9 mouse cellular contexts compared by ENCODE assay signal in genomic region chr8:123514136-123514535, GRCm38 (mm10). TPM values are rescaled to one million over a fixed set of nuclear protein-coding genes. Genes with fewer than 3 reads are reported as not detected.
DNase-seq lines count a peak whose midpoint lies in the region; ATAC-seq and TF ChIP-seq lines count a peak whose summit lies in the region.
"Had no signal": no experiment of that assay in that cellular context is flagged by ENCODE, and none has a peak within 500 bp of the region (broad histone marks: within the 10 kb centered on the region; RNA-seq: fewer than 3 reads in every experiment).

No protein-coding gene starts in this region.

- peak overlapping the region; percentile 100 for H3K4me2 ChIP-seq in lung, embryonic 15.5 days
- peak overlapping the region; percentile 71 for H3K4me2 ChIP-seq in forebrain, embryonic 12.5 days
- peak overlapping the region; percentile 100 for H3K4me2 ChIP-seq in limb, embryonic 15.5 days
- peak overlapping the region; percentile 99 for H3K4me2 ChIP-seq in stomach, embryonic 14.5 days (replicated peaks; ENCODE audit: low read depth, low read length)

- TF ChIP-seq CTCF in thymus, adult 2 months (IDR thresholded peaks at IDR 0.05; ENCODE audit: borderline replicate concordance, control insufficient read depth, extremely low read depth, insufficient read depth, low read length, poor library complexity) = no peak

- H3K9me3 ChIP-seq in lung, embryonic 15.5 days = no peaks in the 10 kb centered on the region
- H3K9me3 ChIP-seq in forebrain, embryonic 12.5 days = no peaks in the 10 kb centered on the region
- no peaks in the 10 kb centered on the region for H3K9me3 ChIP-seq in limb, embryonic 15.5 days
- no peaks in the 10 kb centered on the region for H3K9me3 ChIP-seq in stomach, embryonic 14.5 days (ENCODE audit: control insufficient read depth, low read depth, low read length)
- H3K9me3 ChIP-seq: megakaryocyte, embryonic 14.5 days had no signal

- H3K4me1 ChIP-seq in lung, embryonic 15.5 days = peaks cover 16% of the 10 kb centered on the region
- H3K4me1 ChIP-seq in forebrain, embryonic 12.5 days = peaks cover 32% of the 10 kb centered on the region
- H3K4me1 ChIP-seq in limb, embryonic 15.5 days = peaks cover 21% of the 10 kb centered on the region
- peaks cover 1% of the 10 kb centered on the region for H3K4me1 ChIP-seq in stomach, embryonic 14.5 days (ENCODE audit: control insufficient read depth, insufficient read depth, low read length)
- H3K4me1 ChIP-seq in thymus, adult 2 months (replicated peaks; ENCODE audit: control insufficient read depth, insufficient read depth, low read length) = peaks cover 15% of the 10 kb centered on the region

- no peak for TF ChIP-seq POLR2A in thymus, adult 2 months (IDR thresholded peaks at IDR 0.05; ENCODE audit: control insufficient read depth, extremely low read depth, insufficient read depth, low read length, poor library complexity)

- no peak overlapping the region for H3K27ac ChIP-seq in lung, embryonic 15.5 days
- H3K27ac ChIP-seq in forebrain, embryonic 12.5 days = peak overlapping the region; percentile 88
- no peak overlapping the region for H3K27ac ChIP-seq in limb, embryonic 15.5 days
- no peak overlapping the region for H3K27ac ChIP-seq in stomach, embryonic 14.5 days (ENCODE audit: low read length)
- H3K27ac ChIP-seq in thymus, adult 2 months (ENCODE audit: control insufficient read depth, insufficient read depth, low read length) = no peak overlapping the region

- peaks cover 51% of the 10 kb centered on the region for H3K27me3 ChIP-seq in lung, embryonic 15.5 days
- peaks cover 19% of the 10 kb centered on the region for H3K27me3 ChIP-seq in forebrain, embryonic 12.5 days
- H3K27me3 ChIP-seq in limb, embryonic 15.5 days = peaks cover 45% of the 10 kb centered on the region
- H3K27me3 ChIP-seq in stomach, embryonic 14.5 days (ENCODE audit: control insufficient read depth, insufficient read depth, low read length) = peaks cover 12% of the 10 kb centered on the region; the same call in 1 of the 2 replicates
- H3K27me3 ChIP-seq in thymus, adult 2 months (ENCODE audit: control insufficient read depth, insufficient read depth, low read length) = peaks cover 15% of the 10 kb centered on the region; the same call in 1 of the 2 replicates

- H3K36me3 ChIP-seq in lung, embryonic 15.5 days = no peaks in the 10 kb centered on the region
- peaks cover 11% of the 10 kb centered on the region for H3K36me3 ChIP-seq in forebrain, embryonic 12.5 days (replicated peaks)
- peaks cover 12% of the 10 kb centered on the region; the same call in 1 of the 2 replicates for H3K36me3 ChIP-seq in limb, embryonic 15.5 days
- peaks cover 6% of the 10 kb centered on the region for H3K36me3 ChIP-seq in stomach, embryonic 14.5 days (ENCODE audit: control insufficient read depth, insufficient read depth, low read length)
- H3K36me3 ChIP-seq in thymus, adult 2 months (ENCODE audit: control insufficient read depth, insufficient read depth, low read length) = no peaks in the 10 kb centered on the region

- peak overlapping the region; percentile 68 for H3K4me3 ChIP-seq in lung, embryonic 15.5 days
- peak overlapping the region; percentile 83 for H3K4me3 ChIP-seq in forebrain, embryonic 12.5 days (replicated peaks)
- peak overlapping the region; percentile 65 for H3K4me3 ChIP-seq in limb, embryonic 15.5 days
- peak overlapping the region; percentile 63 for H3K4me3 ChIP-seq in stomach, embryonic 14.5 days (ENCODE audit: low read depth, low read length)
- H3K4me3 ChIP-seq in thymus, adult 2 months (ENCODE audit: control insufficient read depth, insufficient read depth, low read length) = no peak overlapping the region

- no peak for DNase-seq in lung, adult 18-20 months
- DNase-seq in thymus, adult 2 months = no peak
- no peak for DNase-seq in gastrocnemius, postnatal 4 days (ENCODE audit: low spot score in 2 of 2)

- WGBS in lung, embryonic 15.5 days = 3% methylated on average over 9 of the region's 9 CpGs
- WGBS in forebrain, embryonic 12.5 days = 4% methylated on average over 9 of the region's 9 CpGs
- 4% methylated on average over 9 of the region's 9 CpGs for WGBS in limb, embryonic 15.5 days
- 3% methylated on average over 9 of the region's 9 CpGs for WGBS in stomach, embryonic 14.5 days
- WGBS in thymus, adult 2 months = 35% methylated on average over 9 of the region's 9 CpGs

- H3K9ac ChIP-seq in lung, embryonic 15.5 days = peak overlapping the region; percentile 42; the same call in 1 of the 2 replicates
- peak overlapping the region; percentile 71 for H3K9ac ChIP-seq in forebrain, embryonic 12.5 days
- H3K9ac ChIP-seq in limb, embryonic 15.5 days = no peak overlapping the region
- H3K9ac ChIP-seq in stomach, embryonic 14.5 days (replicated peaks; ENCODE audit: low read depth, low read length) = peak overlapping the region; percentile 36; the same call in 1 of the 2 replicates

- ATAC-seq in lung, embryonic 15.5 days (ENCODE audit: borderline replicate concordance, extremely low read depth, low FRiP score, low TSS enrichment) = no peak
- ATAC-seq in forebrain, embryonic 12.5 days (ENCODE audit: low FRiP score) = no peak
- no peak for ATAC-seq in limb, embryonic 15.5 days (ENCODE audit: insufficient number of reproducible peaks, low FRiP score, low TSS enrichment, low read depth)
- ATAC-seq in stomach, embryonic 14.5 days (ENCODE audit: insufficient number of reproducible peaks, insufficient read depth, low FRiP score, low read depth) = no peak
- ATAC-seq in activated CD4-positive, CD25-positive, alpha-beta regulatory T cell, adult 4 months = no peak

RNA-seq across cellular contexts. Expression of gene Dbndd1, which starts 1.1 kb away (rescaled TPM):
- polyA plus RNA-seq in lung, embryonic 15.5 days (2015; fragmentation: Nextera tagmentation; extraction: Ambion mirVana) = 1.9 and 2.4 TPM in 2 replicates
- 38.8 and 42.6 TPM in 2 replicates for polyA plus RNA-seq in forebrain, embryonic 12.5 days (2016; fragmentation: Nextera tagmentation; extraction: Ambion mirVana)
- 5.9 and 6.6 TPM in 2 replicates for polyA plus RNA-seq in limb, embryonic 15.5 days (2015; fragmentation: Nextera tagmentation; extraction: Ambion mirVana)
- polyA plus RNA-seq in stomach, embryonic 14.5 days (2014; fragmentation: Nextera tagmentation; extraction: Ambion mirVana) = 4.0 and 5.7 TPM in 2 replicates
- polyA plus RNA-seq in thymus, adult 2 months (2012; rRNA removed) = 1.3 and 2.1 TPM in 2 replicates
- under 1 TPM in 1 of 2 experiments, not detected in 1; 0.46 TPM for polyA plus RNA-seq in activated CD4-positive, CD25-positive, alpha-beta regulatory T cell, adult 4 months (2017; shearing (Covaris generic))
- under 1 TPM; 0.44 to 0.57 TPM for total RNA-seq in gastrocnemius, postnatal 4 days (2021)

RNA-seq across cellular contexts. Expression of gene Gas8, which starts 4.5 kb away (rescaled TPM):
- 27.6 and 29.8 TPM in 2 replicates for polyA plus RNA-seq in lung, embryonic 15.5 days (2015; fragmentation: Nextera tagmentation; extraction: Ambion mirVana)
- polyA plus RNA-seq in forebrain, embryonic 12.5 days (2016; fragmentation: Nextera tagmentation; extraction: Ambion mirVana) = 41.0 and 41.3 TPM in 2 replicates
- 29.6 and 30.2 TPM in 2 replicates for polyA plus RNA-seq in limb, embryonic 15.5 days (2015; fragmentation: Nextera tagmentation; extraction: Ambion mirVana)
- polyA plus RNA-seq in stomach, embryonic 14.5 days (2014; fragmentation: Nextera tagmentation; extraction: Ambion mirVana) = 31.3 and 32.5 TPM in 2 replicates
- polyA plus RNA-seq in thymus, adult 2 months (2012; rRNA removed) = 9.7 and 9.9 TPM in 2 replicates
- 1 to 10 TPM; 4.9 to 8.4 TPM for polyA plus RNA-seq in activated CD4-positive, CD25-positive, alpha-beta regulatory T cell, adult 4 months (2017; shearing (Covaris generic))
- total RNA-seq in gastrocnemius, postnatal 4 days (2021) = 10 to 100 TPM; 10.7 to 13.0 TPM

RNA-seq across cellular contexts. Expression of gene Afg3l1, which starts 36.4 kb away (rescaled TPM):
- 48.2 and 50.5 TPM in 2 replicates for polyA plus RNA-seq in lung, embryonic 15.5 days (2015; fragmentation: Nextera tagmentation; extraction: Ambion mirVana)
- 69.7 and 71.1 TPM in 2 replicates for polyA plus RNA-seq in forebrain, embryonic 12.5 days (2016; fragmentation: Nextera tagmentation; extraction: Ambion mirVana)
- 43.0 and 46.0 TPM in 2 replicates for polyA plus RNA-seq in limb, embryonic 15.5 days (2015; fragmentation: Nextera tagmentation; extraction: Ambion mirVana)
- 35.8 and 36.3 TPM in 2 replicates for polyA plus RNA-seq in stomach, embryonic 14.5 days (2014; fragmentation: Nextera tagmentation; extraction: Ambion mirVana)
- polyA plus RNA-seq in thymus, adult 2 months (2012; rRNA removed) = 29.9 and 33.4 TPM in 2 replicates
- 10 to 100 TPM; 31.5 to 36.9 TPM for polyA plus RNA-seq in activated CD4-positive, CD25-positive, alpha-beta regulatory T cell, adult 4 months (2017; shearing (Covaris generic))
- 10 to 100 TPM; 39.4 to 48.5 TPM for total RNA-seq in gastrocnemius, postnatal 4 days (2021)
